Mouse (Mus musculus) lung, embryonic 15.5 days (tissue): Measurements from ENCODE around the gene Rpl7l1. TPM values are rescaled to one million over a fixed set of nuclear protein-coding genes. Genes with fewer than 3 reads are reported as not detected.

Experiments
- ATAC-seq: fragments of 200-750 bp; cut with Nextera tagmentation; 2 replicates; pipeline ENCODE4 v1.8.0; 2017; ENCODE audit warnings: moderate number of reproducible peaks, borderline replicate concordance; ENCODE audit not compliant: low FRiP score, low TSS enrichment; ENCODE audit errors: extremely low read depth
- H3K27ac ChIP-seq: fragments of 300-500 bp; sonication (generic); 2 replicates; pipeline ENCODE4 v1.5.1; 2015; ENCODE audit warnings: moderate library complexity, mild to moderate bottlenecking, inconsistent platforms
- H3K27me3 ChIP-seq: fragments of 300-500 bp; sonication (generic); 2 replicates; pipeline ENCODE4 v1.6.1; 2015; ENCODE audit warnings: inconsistent platforms
- H3K36me3 ChIP-seq: fragments of 300-500 bp; sonication (generic); 2 replicates; pipeline ENCODE4 v1.6.1; 2015; ENCODE audit warnings: inconsistent platforms
- H3K4me1 ChIP-seq: fragments of 300-500 bp; sonication (generic); 2 replicates; pipeline ENCODE4 v1.6.1; 2015; ENCODE audit warnings: inconsistent platforms
- H3K4me2 ChIP-seq: fragments of 300-500 bp; sonication (generic); 2 replicates; pipeline ENCODE4 v1.6.1; 2015; ENCODE audit warnings: inconsistent platforms, mild to moderate bottlenecking, moderate library complexity
- H3K4me3 ChIP-seq: fragments of 300-500 bp; sonication (generic); 2 replicates; pipeline ENCODE4 v1.5.1; 2015; ENCODE audit warnings: mild to moderate bottlenecking, inconsistent platforms
- H3K9ac ChIP-seq: fragments of 300-500 bp; sonication (generic); 2 replicates; pipeline ENCODE4 v1.6.1; 2015; ENCODE audit warnings: inconsistent platforms
- H3K9me3 ChIP-seq: fragments of 300-500 bp; sonication (generic); 2 replicates; pipeline ENCODE4 v1.6.1; 2016; ENCODE audit warnings: inconsistent platforms
- WGBS: fragments of 180-500 bp; shearing (Covaris S2); methylation state at CpG from one replicate; pipeline ENCODE4 v1.1.7; 2015; 5-methylcytosine and 5-hydroxymethylcytosine counted together
- polyA plus RNA-seq: library from polyadenylated mRNA; unstranded; fragments of >200 nt; fragmentation: Nextera tagmentation; extraction: Ambion mirVana; gene quantifications from 2 replicates; pipeline ENCODE4 v1.2.1, GENCODE M21; 2015

The Rpl7l1 gene
- polyA plus RNA-seq, 1 experiment from 2014 or later: 171 TPM

- H3K27ac ChIP-seq: peak within 1 kb of the TSS; percentile 92
- peak within 1 kb of the TSS; percentile 91 for H3K4me3 ChIP-seq
- under 1% methylated on average over 54 of the region's 58 CpGs for WGBS
- 0 out of 2 replicates have a peak, but pooled peaks cover 2% of the 10 kb centered on the region for H3K36me3 ChIP-seq
- H3K9ac ChIP-seq: peak within 1 kb of the TSS; percentile 72
- H3K27me3 ChIP-seq: no peaks in the 10 kb centered on the region
- ATAC-seq: peak; percentile 98
- H3K4me2 ChIP-seq: peak within 1 kb of the TSS; percentile 76
- no peaks in the 10 kb centered on the region for H3K9me3 ChIP-seq
- H3K4me1 ChIP-seq: peaks cover 15% of the 10 kb centered on the region
Observed at GRCm38 (mm10) chr17:46751794-46752556, 30.5 kb downstream of the Rpl7l1 start, which contains the start of gene Cnpy3. TSS of gene Cnpy3 (minus strand) at chr17:46752214.

DNA sequence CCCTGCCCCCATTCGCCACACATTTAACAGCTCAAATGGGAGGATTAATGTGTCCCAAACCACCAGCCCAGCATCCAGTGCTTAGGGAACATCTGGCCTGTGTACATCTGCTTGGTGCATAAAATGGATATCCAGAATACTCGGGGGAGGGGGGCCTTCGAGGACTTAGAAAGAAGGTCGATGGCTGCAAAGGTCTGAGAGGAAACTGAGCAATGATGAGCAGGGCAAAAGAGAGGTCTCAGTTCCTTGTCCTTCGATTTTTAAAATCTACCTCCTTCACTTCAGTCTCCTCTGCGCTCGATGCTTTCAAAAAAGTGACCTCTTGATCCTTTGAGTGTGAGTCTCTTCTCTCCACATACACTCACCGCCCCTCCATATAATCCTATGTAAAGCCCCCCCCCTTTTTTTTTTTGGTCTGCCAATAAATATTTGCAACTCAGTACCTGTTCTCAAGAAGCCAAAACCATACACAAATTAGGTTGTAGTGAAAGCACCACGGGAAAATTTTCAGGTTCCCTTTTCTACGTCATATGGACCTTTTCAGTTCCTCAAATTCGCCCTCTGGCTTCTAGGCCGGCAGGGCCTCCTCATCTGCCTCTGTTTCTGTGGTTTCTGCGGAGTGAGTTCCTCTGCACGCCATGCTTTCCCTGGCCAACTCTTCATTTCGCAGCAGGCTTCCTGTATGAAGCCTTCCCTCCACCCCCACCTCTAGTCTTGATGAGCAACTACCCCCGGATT lies 31.2 kb downstream of the Rpl7l1 start:
- Histone ChIP-seq H3K27ac (peak overlapping the region; percentile 92), H3K4me3 (peak overlapping the region; percentile 91), H3K9me3 (no peaks in the 10 kb centered on the region), H3K4me2 (peak overlapping the region; percentile 76), H3K9ac (peak overlapping the region; percentile 72), H3K4me1 (peaks cover 15% of the 10 kb centered on the region), H3K27me3 (no peaks in the 10 kb centered on the region), H3K36me3 (peaks cover 8% of the 10 kb centered on the region; the same call in 1 of the 2 replicates)
- WGBS: 14% methylated on average over 16 of the region's 16 CpGs
- ATAC-seq: no peak

DNA sequence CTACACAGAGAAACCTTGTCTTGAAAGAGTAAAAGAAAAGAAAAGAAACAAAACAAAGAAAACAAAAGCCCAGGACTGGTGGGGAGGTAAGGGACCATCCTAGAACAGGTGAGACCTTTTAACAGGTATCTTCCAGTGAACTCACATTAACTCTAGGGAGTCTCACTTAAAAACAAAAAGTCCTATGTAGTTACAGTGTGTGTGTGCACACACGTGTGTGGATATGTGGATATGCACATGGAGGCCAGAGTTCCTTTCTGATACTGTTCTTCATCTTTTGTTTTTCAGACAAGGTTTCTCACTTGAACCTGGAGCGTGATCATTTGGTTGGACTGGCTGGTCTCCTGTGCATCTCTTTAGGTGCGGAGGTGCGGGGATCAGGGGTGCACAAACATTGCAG lies 31.9 kb downstream of the Rpl7l1 start:
- H3K4me3 ChIP-seq: peak overlapping the region; percentile 91
- H3K27me3 ChIP-seq: no peaks in the 10 kb centered on the region
- H3K4me2 ChIP-seq: peak overlapping the region; percentile 76
- H3K9me3 ChIP-seq: no peaks in the 10 kb centered on the region
- H3K27ac ChIP-seq: 0 out of 2 replicates have a peak overlapping the region, but pooled peaks have one; percentile 92
- peak overlapping the region; percentile 72; the same call in 1 of the 2 replicates for H3K9ac ChIP-seq
- H3K36me3 ChIP-seq: peaks cover 9% of the 10 kb centered on the region; the same call in 1 of the 2 replicates
- WGBS: 88% methylated on average over 4 of the region's 4 CpGs
- peaks cover 15% of the 10 kb centered on the region for H3K4me1 ChIP-seq
- ATAC-seq: no peak

GRCm38 (mm10) chr17:46749282-46749681 lies 33.2 kb downstream of the Rpl7l1 start:
- WGBS: 92% methylated on average over 5 of the region's 5 CpGs
- Histone ChIP-seq H3K4me3 (no peak overlapping the region), H3K9me3 (no peaks in the 10 kb centered on the region), H3K4me1 (peaks cover 15% of the 10 kb centered on the region), H3K36me3 (peaks cover 16% of the 10 kb centered on the region), H3K9ac (no peak overlapping the region), H3K27me3 (no peaks in the 10 kb centered on the region), H3K27ac (no peak overlapping the region), H3K4me2 (no peak overlapping the region)
- no peak for ATAC-seq

- H3K27ac ChIP-seq: no peak overlapping the region
- no peak overlapping the region for H3K9ac ChIP-seq
- no peak for ATAC-seq
- H3K36me3 ChIP-seq: peaks cover 26% of the 10 kb centered on the region
- H3K4me1 ChIP-seq: peaks cover 15% of the 10 kb centered on the region
- no peak overlapping the region for H3K4me3 ChIP-seq
- H3K4me2 ChIP-seq: no peak overlapping the region
- H3K27me3 ChIP-seq: no peaks in the 10 kb centered on the region
- WGBS: 96% methylated on average over 2 of the region's 2 CpGs
- no peaks in the 10 kb centered on the region for H3K9me3 ChIP-seq
Observed at GRCm38 (mm10) chr17:46747806-46748205, 34.7 kb downstream of the Rpl7l1 start.

- Histone ChIP-seq H3K9ac (no peak overlapping the region), H3K9me3 (no peaks in the 10 kb centered on the region), H3K4me1 (peaks cover 10% of the 10 kb centered on the region), H3K4me3 (no peak overlapping the region), H3K27ac (no peak overlapping the region), H3K27me3 (no peaks in the 10 kb centered on the region), H3K4me2 (no peak overlapping the region), H3K36me3 (peaks cover 26% of the 10 kb centered on the region)
- 81% methylated on average over 8 of the region's 8 CpGs for WGBS
- no peak for ATAC-seq
Observed at GRCm38 (mm10) chr17:46747234-46747633, 35.2 kb downstream of the Rpl7l1 start.

DNA sequence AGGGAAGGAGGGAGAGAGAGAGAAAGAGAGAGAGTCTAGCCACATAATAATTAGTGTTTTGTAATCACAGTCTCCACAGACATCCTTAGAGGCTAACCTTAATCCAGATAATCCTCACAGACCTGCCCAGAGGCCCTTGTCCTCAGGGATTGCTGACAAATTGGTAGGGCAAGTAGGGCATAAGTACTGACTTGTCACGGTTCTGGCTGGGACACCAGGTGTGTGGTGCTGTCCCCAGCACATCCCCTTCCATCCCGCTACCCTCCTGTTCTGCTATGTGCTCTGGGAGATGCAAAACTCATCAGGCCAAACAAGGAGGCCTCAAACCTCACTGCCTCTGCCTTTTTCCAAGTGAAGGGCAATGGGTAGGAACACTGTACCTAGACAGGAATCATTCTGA lies 37.0 kb downstream of the Rpl7l1 start:
- ATAC-seq: no peak
- Histone ChIP-seq H3K4me1 (peaks cover 2% of the 10 kb centered on the region; the same call in 1 of the 2 replicates), H3K9ac (no peak overlapping the region), H3K4me3 (no peak overlapping the region), H3K36me3 (peaks cover 26% of the 10 kb centered on the region), H3K4me2 (no peak overlapping the region), H3K27ac (no peak overlapping the region), H3K27me3 (no peaks in the 10 kb centered on the region), H3K9me3 (no peaks in the 10 kb centered on the region)
- 90% methylated on average over 2 of the region's 2 CpGs for WGBS

GRCm38 (mm10) chr17:46742986-46743385 lies 39.5 kb downstream of the Rpl7l1 start:
- no peaks in the 10 kb centered on the region for H3K4me1 ChIP-seq
- WGBS: 72% methylated on average over 9 of the region's 9 CpGs
- no peak overlapping the region for H3K4me2 ChIP-seq
- H3K4me3 ChIP-seq: no peak overlapping the region
- no peak overlapping the region for H3K9ac ChIP-seq
- no peaks in the 10 kb centered on the region for H3K9me3 ChIP-seq
- peaks cover 30% of the 10 kb centered on the region for H3K36me3 ChIP-seq
- no peaks in the 10 kb centered on the region for H3K27me3 ChIP-seq
- H3K27ac ChIP-seq: no peak overlapping the region
- ATAC-seq: no peak

DNA sequence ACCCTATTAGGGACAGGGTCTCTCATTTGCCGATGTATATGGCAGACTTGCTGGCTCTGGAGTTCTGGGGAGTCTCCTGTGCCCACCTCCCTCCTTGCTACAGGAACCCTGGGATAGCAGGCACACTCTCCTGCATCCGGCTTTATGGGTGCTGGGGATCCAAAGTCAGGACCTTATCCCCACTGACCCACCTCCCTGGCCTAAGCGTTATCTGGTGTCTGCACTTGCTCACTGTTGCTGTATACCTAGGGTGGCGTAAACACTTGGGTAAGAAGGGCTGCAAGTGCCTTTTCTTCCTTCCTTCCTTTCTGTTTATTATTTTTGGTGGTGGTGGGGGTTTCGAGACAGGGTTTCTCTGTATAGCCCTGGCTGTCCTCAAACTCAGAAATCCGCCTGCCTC lies 41.2 kb downstream of the Rpl7l1 start:
- Histone ChIP-seq H3K27ac (no peak overlapping the region), H3K27me3 (no peaks in the 10 kb centered on the region), H3K4me2 (no peak overlapping the region), H3K4me3 (no peak overlapping the region), H3K9ac (no peak overlapping the region), H3K4me1 (no peaks in the 10 kb centered on the region), H3K9me3 (no peaks in the 10 kb centered on the region), H3K36me3 (peaks cover 26% of the 10 kb centered on the region)
- no peak for ATAC-seq
- WGBS: 91% methylated on average over 6 of the region's 6 CpGs

- no peak overlapping the region for H3K4me3 ChIP-seq
- WGBS: 60% methylated on average over 9 of the region's 10 CpGs
Observed at GRCm38 (mm10) chr17:46736160-46736559, 46.3 kb downstream of the Rpl7l1 start.

DNA sequence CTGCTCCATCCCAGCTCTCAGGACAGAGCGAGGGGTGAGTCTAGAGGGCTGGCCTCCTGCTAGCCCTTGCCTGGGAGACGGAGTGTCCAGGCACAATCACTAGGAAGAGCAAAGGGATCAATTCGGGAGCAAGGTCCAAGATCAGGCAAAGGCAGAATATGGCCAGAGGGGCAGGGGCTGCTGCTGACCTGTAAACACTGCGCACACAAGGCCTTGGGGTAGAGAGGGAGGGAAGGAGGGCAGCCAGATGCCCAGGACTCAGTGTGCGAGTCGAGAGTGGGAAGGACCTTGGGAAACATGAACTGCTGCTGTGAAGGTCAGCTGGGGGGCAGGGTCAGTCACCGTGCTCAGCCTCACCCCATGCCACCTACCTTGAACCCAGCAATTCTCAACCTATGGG lies 47.2 kb downstream of the Rpl7l1 start:
- Histone ChIP-seq H3K9ac (no peak overlapping the region), H3K27ac (no peak overlapping the region), H3K4me3 (no peak overlapping the region), H3K36me3 (peaks cover 9% of the 10 kb centered on the region; the same call in 1 of the 2 replicates), H3K27me3 (no peaks in the 10 kb centered on the region), H3K4me2 (no peak overlapping the region), H3K9me3 (no peaks in the 10 kb centered on the region), H3K4me1 (no peaks in the 10 kb centered on the region)
- 85% methylated on average over 7 of the region's 7 CpGs for WGBS
- no peak for ATAC-seq

More at GRCm38 (mm10) chr17:46736160-46736559, 46.3 kb downstream of the Rpl7l1 start:
- no peaks in the 10 kb centered on the region for H3K27me3 ChIP-seq
- ATAC-seq: no peak
- H3K9me3 ChIP-seq: no peaks in the 10 kb centered on the region
- H3K36me3 ChIP-seq: peaks cover 9% of the 10 kb centered on the region; the same call in 1 of the 2 replicates
- no peak overlapping the region for H3K4me2 ChIP-seq
- H3K4me1 ChIP-seq: no peaks in the 10 kb centered on the region
- H3K9ac ChIP-seq: no peak overlapping the region
- no peak overlapping the region for H3K27ac ChIP-seq

- WGBS: 98% methylated on average over 3 of the region's 3 CpGs
- ATAC-seq: no peak
- H3K27ac ChIP-seq: no peak overlapping the region
- no peaks in the 10 kb centered on the region for H3K9me3 ChIP-seq
- H3K36me3 ChIP-seq: peaks cover 9% of the 10 kb centered on the region; the same call in 1 of the 2 replicates
- H3K4me1 ChIP-seq: 0 out of 2 replicates have a peak, but pooled peaks cover under 1% of the 10 kb centered on the region
- no peak overlapping the region for H3K4me3 ChIP-seq
- H3K4me2 ChIP-seq: no peak overlapping the region
- peaks cover 7% of the 10 kb centered on the region for H3K27me3 ChIP-seq
- no peak overlapping the region for H3K9ac ChIP-seq
Observed at GRCm38 (mm10) chr17:46734055-46734454, 48.4 kb downstream of the Rpl7l1 start.
